Comparison of ENCODE assay signal across 8 mouse cellular contexts in genomic region chr12:72197925-72198486, GRCm38 (mm10). TPM values are rescaled to one million over a fixed set of nuclear protein-coding genes. Genes with fewer than 3 reads are reported as not detected.
DNase-seq lines count a peak whose midpoint lies in the region; ATAC-seq lines count a peak whose summit lies in the region.

No protein-coding gene starts in this region.

- no peak overlapping the region for H3K27ac ChIP-seq in forebrain, embryonic 11.5 days (ENCODE audit: low read depth, low read length)
- no peak overlapping the region for H3K27ac ChIP-seq in hindbrain, embryonic 12.5 days
- no peak overlapping the region for H3K27ac ChIP-seq in stomach, embryonic 16.5 days (ENCODE audit: low read length)

- peak; percentile 21; the same call in 1 of the 2 replicates for ATAC-seq in forebrain, embryonic 11.5 days (replicated peaks; ENCODE audit: low FRiP score)
- peak; percentile 79 for ATAC-seq in hindbrain, embryonic 12.5 days (ENCODE audit: low FRiP score)
- ATAC-seq in stomach, embryonic 16.5 days (ENCODE audit: insufficient read depth, low FRiP score) = no peak

- H3K4me2 ChIP-seq in forebrain, embryonic 11.5 days (ENCODE audit: low read depth, low read length, severe bottlenecking) = no peak overlapping the region
- H3K4me2 ChIP-seq in hindbrain, embryonic 12.5 days (replicated peaks) = peak overlapping the region; percentile 25
- H3K4me2 ChIP-seq in stomach, embryonic 16.5 days (ENCODE audit: low read depth, low read length) = peak overlapping the region; percentile 28

- no peaks in the 10 kb centered on the region for H3K9me3 ChIP-seq in forebrain, embryonic 11.5 days (ENCODE audit: control insufficient read depth, low read length)
- no peaks in the 10 kb centered on the region for H3K9me3 ChIP-seq in hindbrain, embryonic 12.5 days (replicated peaks)
- no peaks in the 10 kb centered on the region for H3K9me3 ChIP-seq in stomach, embryonic 16.5 days (replicated peaks; ENCODE audit: control insufficient read depth, low read length)

- no peaks in the 10 kb centered on the region for H3K4me1 ChIP-seq in forebrain, embryonic 11.5 days (replicated peaks; ENCODE audit: control insufficient read depth, insufficient read depth, low read length)
- H3K4me1 ChIP-seq in hindbrain, embryonic 12.5 days = peaks cover 13% of the 10 kb centered on the region; the same call in 1 of the 2 replicates
- H3K4me1 ChIP-seq in stomach, embryonic 16.5 days (ENCODE audit: control insufficient read depth, insufficient read depth, low read length) = no peaks in the 10 kb centered on the region

- no peaks in the 10 kb centered on the region for H3K36me3 ChIP-seq in forebrain, embryonic 11.5 days (ENCODE audit: control insufficient read depth, insufficient read depth, low read length)
- H3K36me3 ChIP-seq in hindbrain, embryonic 12.5 days = 0 out of 2 replicates have a peak, but pooled peaks cover 2% of the 10 kb centered on the region
- H3K36me3 ChIP-seq in stomach, embryonic 16.5 days (ENCODE audit: control insufficient read depth, insufficient read depth, low read length) = no peaks in the 10 kb centered on the region

- H3K27me3 ChIP-seq in forebrain, embryonic 11.5 days (ENCODE audit: control insufficient read depth, insufficient read depth, low read length) = no peaks in the 10 kb centered on the region
- H3K27me3 ChIP-seq in hindbrain, embryonic 12.5 days = no peaks in the 10 kb centered on the region
- no peaks in the 10 kb centered on the region for H3K27me3 ChIP-seq in stomach, embryonic 16.5 days (ENCODE audit: control insufficient read depth, insufficient read depth, low read length)

- 65% methylated on average over 18 of the region's 18 CpGs for WGBS in forebrain, embryonic 11.5 days
- 43% methylated on average over 18 of the region's 18 CpGs for WGBS in hindbrain, embryonic 12.5 days
- 49% methylated on average over 18 of the region's 18 CpGs for WGBS in stomach, embryonic 16.5 days

- DNase-seq in cerebellum, adult 11 months = peak; percentile 28
- no peak for DNase-seq in cerebellum, adult 8-10 months
- DNase-seq in Muller cell, postnatal 12 days (ENCODE audit: inconsistent ontology term) = peak; percentile 16
- DNase-seq in forebrain, embryonic 11.5 days (ENCODE audit: low spot score) = peak; percentile 69
- DNase-seq in left cerebral cortex, adult 9 months (ENCODE audit: low spot score in 2 of 2) = no peak
- no peak for DNase-seq in spleen, postnatal 4 days (ENCODE audit: low spot score in 2 of 2)

- H3K9ac ChIP-seq in forebrain, embryonic 11.5 days (ENCODE audit: low read length) = no peak overlapping the region
- H3K9ac ChIP-seq in hindbrain, embryonic 12.5 days = no peak overlapping the region
- no peak overlapping the region for H3K9ac ChIP-seq in stomach, embryonic 16.5 days (ENCODE audit: low read length)

- H3K4me3 ChIP-seq in forebrain, embryonic 11.5 days (ENCODE audit: low read depth, low read length) = no peak overlapping the region
- no peak overlapping the region for H3K4me3 ChIP-seq in hindbrain, embryonic 12.5 days
- no peak overlapping the region for H3K4me3 ChIP-seq in stomach, embryonic 16.5 days (replicated peaks; ENCODE audit: low read length)

RNA-seq across cellular contexts. Expression of gene Ccdc175, which starts 13.2 kb away (rescaled TPM):
- 0.07 TPM in 1 of 2 replicates, not detected in the other for polyA plus RNA-seq in forebrain, embryonic 11.5 days (2014; fragmentation: Nextera tagmentation; extraction: Ambion mirVana)
- 0.08 TPM in 1 of 2 replicates, not detected in the other for polyA plus RNA-seq in hindbrain, embryonic 12.5 days (2016; fragmentation: Nextera tagmentation; extraction: Ambion mirVana)
- not detected in 2 replicates for polyA plus RNA-seq in stomach, embryonic 16.5 days (2015; fragmentation: Nextera tagmentation; extraction: Ambion mirVana)

Comparison
In these comparisons a context has a peak if more than half of its experiments do, and no peak if none do; other contexts are left out.
1. DNase-seq: peak in cerebellum, adult 11 months (single experiment), Muller cell, postnatal 12 days (single experiment) and forebrain, embryonic 11.5 days (single experiment); none in cerebellum, adult 8-10 months (single experiment), left cerebral cortex, adult 9 months (0 of 2) and spleen, postnatal 4 days (0 of 2).